In genomic region chr6:99519052-99519451, GRCm38 (mm10) we compare ENCODE assay signal across 10 mouse cellular contexts. TPM values are rescaled to one million over a fixed set of nuclear protein-coding genes. Genes with fewer than 3 reads are reported as not detected.
DNase-seq lines count a peak whose midpoint lies in the region; ATAC-seq lines count a peak whose summit lies in the region.
"Had no signal": no experiment of that assay in that cellular context is flagged by ENCODE, and none has a peak within 500 bp of the region (broad histone marks: within the 10 kb centered on the region; RNA-seq: fewer than 3 reads in every experiment).

No protein-coding gene starts in this region.

- 62% methylated on average over 4 of the region's 4 CpGs for WGBS in heart, embryonic 14.5 days
- WGBS in forebrain, embryonic 13.5 days, result 27% methylated on average over 4 of the region's 4 CpGs
- 13% methylated on average over 4 of the region's 4 CpGs for WGBS in macrophage (ENCODE audit: missing documents)

- no peak overlapping the region; a peak in 1 of 4 replicates for H3K4me3 ChIP-seq in heart, embryonic 14.5 days (ENCODE audit: control insufficient read depth in 1 of 2, insufficient read depth in 1 of 2, low read depth in 1 of 2, low read length in 2 of 2)
- peak overlapping the region; percentile 79; the same call in 1 of the 2 replicates for H3K4me3 ChIP-seq in forebrain, embryonic 13.5 days
- H3K4me3 ChIP-seq in macrophage (ENCODE audit: inconsistent target), result peak overlapping the region; percentile 80; the same call in 1 of the 2 replicates

- ATAC-seq in heart, embryonic 14.5 days (ENCODE audit: insufficient number of reproducible peaks, insufficient read depth, low FRiP score, low read depth), result no peak
- no peak for ATAC-seq in forebrain, embryonic 13.5 days

- peaks cover 2 to 8% of the 10 kb centered on the region in 2 experiments; a peak in 2 of 4 replicates for H3K4me1 ChIP-seq in heart, embryonic 14.5 days (ENCODE audit: control insufficient read depth in 2 of 2, insufficient read depth in 2 of 2, low read length in 2 of 2)
- peaks cover 17% of the 10 kb centered on the region for H3K4me1 ChIP-seq in forebrain, embryonic 13.5 days

- intact Hi-C loops in heart, postnatal 36 days (cut with DNase I), result no loop called here

- peaks cover 41% of the 10 kb centered on the region for H3K79me2 ChIP-seq in macrophage (ENCODE audit: inconsistent target)

- H3K9ac ChIP-seq in heart, embryonic 14.5 days (ENCODE audit: low read length), result no peak overlapping the region
- H3K9ac ChIP-seq in forebrain, embryonic 13.5 days, result 0 out of 2 replicates have a peak overlapping the region, but pooled peaks have one; percentile 93

- peak overlapping the region; percentile 75 for H3K4me2 ChIP-seq in heart, embryonic 14.5 days (ENCODE audit: low read length)
- H3K4me2 ChIP-seq in forebrain, embryonic 13.5 days, result peak overlapping the region; percentile 92

- no peaks in the 10 kb centered on the region for H3K27me3 ChIP-seq in heart, embryonic 14.5 days (ENCODE audit: control insufficient read depth, insufficient read depth, low read length)
- no peaks in the 10 kb centered on the region for H3K27me3 ChIP-seq in forebrain, embryonic 13.5 days

- H3K36me3 ChIP-seq in heart, embryonic 14.5 days (ENCODE audit: control insufficient read depth, insufficient read depth, low read length), result no peaks in the 10 kb centered on the region
- H3K36me3 ChIP-seq in forebrain, embryonic 13.5 days (ENCODE audit: poor library complexity, severe bottlenecking), result no peaks in the 10 kb centered on the region
- peaks cover under 1% of the 10 kb centered on the region; the same call in 1 of the 2 replicates for H3K36me3 ChIP-seq in macrophage (ENCODE audit: inconsistent target)

- H3K9me3 ChIP-seq in heart, embryonic 14.5 days (ENCODE audit: control insufficient read depth, low read length), result no peaks in the 10 kb centered on the region
- H3K9me3 ChIP-seq in forebrain, embryonic 13.5 days (replicated peaks), result no peaks in the 10 kb centered on the region

- DNase-seq in heart, postnatal 36 days, result no peak
- DNase-seq in B cell, adult 2 months, result peak; percentile 12 to 16
- DNase-seq in urinary bladder, postnatal 14 days (ENCODE audit: low spot score), result no peak
- no peak for DNase-seq in cerebellum, adult 9-10 months
- no peak for DNase-seq in cerebellum, adult 11-12 months
- DNase-seq: heart, adult 2 months; lung, adult 2 months had no signal

- H3K27ac ChIP-seq in heart, embryonic 14.5 days (replicated peaks in 1 of 2; ENCODE audit: control insufficient read depth in 1 of 2, insufficient read depth in 1 of 2, low read depth in 2 of 2, low read length in 2 of 2), result no peak overlapping the region
- no peak overlapping the region for H3K27ac ChIP-seq in forebrain, embryonic 13.5 days
- peak overlapping the region; percentile 59; the same call in 1 of the 2 replicates for H3K27ac ChIP-seq in macrophage

RNA-seq across cellular contexts. Expression of gene Foxp1, which starts 3.5 kb away (rescaled TPM):
- 87.6 and 88.1 TPM in 2 replicates for polyA plus RNA-seq in heart, embryonic 14.5 days (2014; fragmentation: Nextera tagmentation; extraction: Ambion mirVana)
- total RNA-seq in heart, postnatal 36 days (2021), result 10 to 100 TPM; 31.9 to 39.3 TPM
- 51.3 and 55.5 TPM in 2 replicates for polyA plus RNA-seq in forebrain, embryonic 13.5 days (2015; fragmentation: Nextera tagmentation; extraction: Ambion mirVana)
- total RNA-seq in macrophage (2018; cell fraction: chromatin; rRNA removed), result 100 to 1,000 TPM; 153 to 929 (median 216) TPM
- 100 to 1,000 TPM in 3 of 26 experiments, 10 to 100 TPM in 23; 52.3 to 219 (median 58.2) TPM for total RNA-seq in macrophage (2018; cell fraction: cytosol; rRNA removed)
- total RNA-seq in macrophage (2018; cell fraction: nucleus; rRNA removed), result 100 to 1,000 TPM in 25 of 26 experiments, 10 to 100 TPM in 1; 94.3 to 920 (median 177) TPM
- polyA plus RNA-seq in macrophage (2018), result 33.2 to 38.9 TPM (median 36.0 TPM) in 3 replicates

Comparison
In these comparisons a context has a peak if more than half of its experiments do, and no peak if none do; other contexts are left out.
1. H3K4me3 ChIP-seq: peak in forebrain, embryonic 13.5 days (single experiment) and macrophage (single experiment); none in heart, embryonic 14.5 days (0 of 2).
2. DNase-seq: peak in B cell, adult 2 months (2 of 2); none in heart, postnatal 36 days (0 of 2), urinary bladder, postnatal 14 days (single experiment), cerebellum, adult 9-10 months (single experiment) and cerebellum, adult 11-12 months (single experiment).